Mouse (Mus musculus): ENCODE results near the gene Ccl22.

The Ccl22 gene

GRCm38 (mm10) chr8:94778895-94779533, 33.6 kb downstream of the Ccl22 start:
- no peak for DNase-seq (ENCODE audit: low spot score)

- DNase-seq (ENCODE audit: low spot score): no peak
These were observed 34.3 kb downstream of the Ccl22 start for GRCm38 (mm10) chr8:94779534-94780294.

- no peak for DNase-seq (ENCODE audit: low spot score)
These were observed 35.2 kb downstream of the Ccl22 start for GRCm38 (mm10) chr8:94780491-94781154.

- DNase-seq (ENCODE audit: low spot score): no peak
These were observed 35.9 kb downstream of the Ccl22 start for GRCm38 (mm10) chr8:94781155-94781837.

GRCm38 (mm10) chr8:94781838-94782235, 36.4 kb downstream of the Ccl22 start:
- peak; percentile 23 for DNase-seq (ENCODE audit: low spot score)

GRCm38 (mm10) chr8:94783890-94784289, 38.5 kb downstream of the Ccl22 start:
- DNase-seq (ENCODE audit: low spot score): no peak

- peak; percentile 38 for DNase-seq (ENCODE audit: low spot score)
These were observed 40.0 kb downstream of the Ccl22 start for GRCm38 (mm10) chr8:94785247-94785985.

GRCm38 (mm10) chr8:94785995-94786595, 40.7 kb downstream of the Ccl22 start:
- no peak for DNase-seq (ENCODE audit: low spot score)

- DNase-seq (ENCODE audit: low spot score): peak; percentile 71
These were observed 42.4 kb downstream of the Ccl22 start for GRCm38 (mm10) chr8:94787524-94788501.

GRCm38 (mm10) chr8:94789256-94789955, 44.0 kb downstream of the Ccl22 start:
- no peak for DNase-seq (ENCODE audit: low spot score)

GRCm38 (mm10) chr8:94794368-94794767, 49.0 kb downstream of the Ccl22 start:
- no peak for DNase-seq (ENCODE audit: low spot score)

GRCm38 (mm10) chr8:94794782-94795181, 49.4 kb downstream of the Ccl22 start:
- no peak for DNase-seq (ENCODE audit: low spot score)

- DNase-seq (ENCODE audit: low spot score): no peak
These were observed 55.0 kb downstream of the Ccl22 start for GRCm38 (mm10) chr8:94800278-94800968.

Measured in urinary bladder, postnatal 14 days (tissue).